Mouse (Mus musculus) liver, embryonic 14.5 days (tissue): Measurements from ENCODE around the gene Atp11a.

Source experiments
- CTCF ChIP-seq: IDR thresholded peaks from 2 replicates; pipeline ENCODE4 v1.5.1; 2016; ENCODE audit warnings: antibody characterized with exemption, low read depth, control low read depth
- EP300 ChIP-seq: IDR thresholded peaks from 2 replicates; pipeline ENCODE4 v1.6.1; 2016; ENCODE audit warnings: antibody characterized with exemption, low read depth

DNA sequence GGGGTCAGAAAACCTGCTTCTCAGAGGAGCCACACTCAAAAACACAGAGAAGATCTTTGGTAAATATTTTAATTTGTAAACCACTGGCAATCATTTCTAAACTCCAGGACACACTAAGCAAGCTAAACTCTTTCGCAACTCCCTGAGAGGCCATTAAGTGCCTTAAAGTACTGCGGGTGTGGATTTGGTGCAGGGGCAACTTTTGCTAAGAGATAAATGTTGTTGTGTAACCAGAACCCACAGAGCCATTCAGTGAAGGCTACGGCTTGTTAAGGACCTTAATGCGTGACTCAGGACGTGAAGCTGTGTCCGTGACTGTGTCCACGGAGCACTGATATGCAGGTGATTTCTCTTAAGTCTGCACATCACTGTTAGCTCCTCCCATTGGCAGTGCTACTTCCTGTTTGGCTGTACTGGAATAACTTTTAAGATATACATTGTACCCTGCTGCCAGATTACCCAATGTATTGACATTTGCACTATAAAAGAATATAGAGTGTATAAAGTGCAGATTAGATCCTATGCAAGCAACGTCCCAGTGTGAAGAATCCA lies 68.9 kb downstream of the Atp11a start:
- TF ChIP-seq CTCF (no peak), EP300 (no peak)
